Mouse (Mus musculus): Measurements from ENCODE around the gene Nfatc4.
A peak's percentile ranks its signal among the peaks of the same experiment; 100 is the strongest.

Gene Nfatc4

DNA sequence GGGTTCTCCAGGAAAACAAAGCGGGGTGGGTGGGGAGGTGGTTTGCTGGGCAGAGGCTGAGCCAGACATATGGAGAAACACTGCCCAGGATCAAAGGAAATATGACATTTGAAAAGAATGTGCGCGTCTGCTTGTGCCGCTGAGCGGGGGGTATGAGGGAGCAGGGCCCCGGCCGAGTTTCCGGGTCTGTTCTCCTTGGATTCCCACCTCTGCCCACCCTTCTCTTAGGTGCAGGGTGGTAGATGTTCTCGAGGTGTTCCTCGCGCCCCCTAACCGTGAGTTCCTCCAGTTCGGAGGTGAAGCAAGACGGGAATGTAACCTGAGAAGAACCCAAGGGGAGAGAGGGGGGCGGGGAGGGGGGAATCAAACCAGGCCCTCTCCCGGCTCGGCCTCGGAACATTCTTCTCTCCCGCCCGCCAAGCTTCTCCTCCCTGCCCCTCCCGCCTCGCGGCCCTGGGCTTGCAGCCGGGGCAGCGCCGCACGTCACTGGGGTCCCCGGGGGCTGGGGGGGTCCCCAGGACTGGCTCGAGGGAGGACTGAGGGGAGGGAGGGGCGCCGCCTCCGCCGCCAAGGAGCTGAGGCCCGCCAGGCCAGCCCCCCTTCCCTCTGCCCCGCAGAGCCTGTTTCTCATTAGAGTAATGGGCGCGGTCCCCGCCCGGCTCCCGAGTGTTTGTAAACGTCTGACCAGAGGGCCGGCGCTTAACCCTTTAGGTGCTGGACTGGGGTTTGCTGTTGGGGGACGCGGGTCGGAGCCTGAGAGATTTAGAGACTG is at the start of gene Nfatc4:
Gene Nfatc4, plus strand, starts transcription at position 154 of the 772 bp plus-strand sequence.
- no peak for DNase-seq

DNA sequence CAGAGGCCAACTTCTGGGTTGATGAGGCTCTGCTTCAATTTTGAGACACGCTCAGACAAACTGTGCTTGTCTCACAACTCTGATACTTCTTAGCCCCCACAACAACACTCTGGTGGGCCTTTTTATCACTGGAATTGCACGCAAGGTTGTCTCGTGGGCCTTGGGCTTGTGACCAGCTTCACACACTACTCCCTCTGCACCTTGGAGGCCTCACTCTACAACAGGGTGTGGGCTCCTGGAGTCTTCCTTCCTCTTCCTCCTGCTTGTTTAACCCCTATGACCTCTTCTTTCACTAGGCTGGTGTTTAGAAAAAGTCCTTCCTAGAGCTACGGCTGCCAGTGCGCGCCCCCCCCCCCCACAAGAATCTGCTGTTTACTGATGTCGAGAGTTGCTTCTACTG is 46.2 kb upstream of the Nfatc4 start:
- DNase-seq = no peak

DNA sequence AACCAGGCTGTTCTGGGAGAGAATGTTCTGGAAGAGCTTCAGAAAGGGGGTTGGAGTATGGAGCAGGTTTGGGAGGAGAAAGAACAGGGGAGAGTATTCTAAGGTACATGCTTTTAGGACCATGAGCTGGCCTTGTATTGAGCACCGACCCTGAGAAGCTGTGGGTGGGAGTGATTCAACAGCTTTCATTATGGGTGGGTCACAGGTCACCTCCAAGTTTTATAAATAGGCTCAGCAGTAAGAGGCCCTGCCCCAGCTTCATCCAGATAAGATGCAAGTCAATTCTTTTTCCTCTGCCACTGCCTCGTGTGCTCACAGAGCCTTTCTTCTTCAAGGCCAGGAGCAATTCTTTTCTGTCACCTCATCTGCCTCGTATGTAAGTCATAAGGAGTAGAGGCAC is 45.8 kb upstream of the Nfatc4 start:
- DNase-seq = no peak

GRCm38 (mm10) chr14:55777806-55778205 is 45.1 kb upstream of the Nfatc4 start:
- no peak for DNase-seq

GRCm38 (mm10) chr14:55778686-55779085 is 44.3 kb upstream of the Nfatc4 start:
- DNase-seq = no peak

GRCm38 (mm10) chr14:55779656-55780055 is 43.3 kb upstream of the Nfatc4 start:
- no peak for DNase-seq

DNA sequence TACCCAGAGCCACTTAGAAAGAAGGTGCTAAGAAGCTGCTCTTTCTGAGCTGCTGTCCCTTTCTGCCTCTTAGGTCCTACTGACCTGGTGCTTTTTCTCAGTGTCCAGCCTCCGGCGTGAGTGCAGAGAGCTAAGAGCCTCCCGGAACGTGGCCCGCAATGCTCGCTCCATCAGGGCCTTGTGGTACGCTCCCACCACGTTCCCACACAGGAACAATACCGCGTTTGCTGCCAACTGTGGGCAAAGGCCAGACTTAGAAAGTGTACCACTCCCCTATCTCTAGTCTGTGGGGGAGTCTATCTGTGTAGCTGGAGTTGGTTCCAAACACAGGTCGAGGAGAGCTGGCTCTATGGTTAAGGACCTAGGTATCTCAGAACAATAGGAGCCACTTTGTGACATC is 42.2 kb upstream of the Nfatc4 start:
- DNase-seq = no peak

DNA sequence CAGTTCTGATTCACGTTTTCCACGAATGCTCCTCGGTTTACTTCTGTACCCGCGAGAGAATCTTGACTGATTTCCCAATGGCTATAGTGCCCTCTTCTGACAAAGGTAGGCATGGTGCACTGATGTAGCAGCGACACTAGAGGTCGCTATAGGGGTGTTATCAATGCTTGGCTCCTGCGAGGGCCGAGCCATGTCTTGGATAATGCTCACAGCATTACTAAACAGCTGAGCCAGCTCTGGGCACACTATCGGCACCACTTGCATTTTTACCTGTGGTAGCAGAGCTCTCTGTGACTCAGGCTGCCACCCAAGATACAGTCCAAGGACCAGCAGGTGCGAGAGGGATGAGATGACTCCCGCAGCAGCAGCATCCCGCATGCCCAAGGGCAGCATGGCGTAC is 41.6 kb upstream of the Nfatc4 start:
- DNase-seq = no peak

DNA sequence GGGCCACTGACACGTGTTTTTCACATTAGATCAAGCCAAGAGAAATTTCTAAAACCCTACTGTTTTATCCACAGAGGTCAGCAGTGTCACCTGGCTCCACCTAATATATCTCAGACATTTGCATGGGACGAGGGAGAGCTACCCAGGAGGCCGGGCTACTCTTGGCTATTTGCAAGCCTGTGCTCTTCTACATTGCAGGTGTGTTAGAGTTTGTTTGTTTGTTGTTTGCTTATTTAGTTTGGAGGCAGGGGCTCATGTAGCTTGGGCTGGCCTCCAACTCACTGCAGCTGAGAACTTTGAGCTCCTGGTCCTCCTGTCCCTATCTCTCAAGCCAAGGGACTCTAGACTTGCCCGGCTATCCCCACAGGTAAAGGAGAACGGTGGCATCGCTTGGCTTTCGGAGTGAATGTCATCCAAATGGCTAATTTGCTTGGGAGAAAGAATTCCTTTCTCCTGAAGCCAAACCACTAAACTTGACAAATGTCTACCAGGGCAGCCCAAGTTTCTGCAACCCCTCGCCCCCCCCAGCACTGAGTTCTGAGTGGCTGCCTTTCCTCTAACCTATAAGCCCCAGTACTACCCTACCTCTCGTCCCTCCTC is 40.5 kb upstream of the Nfatc4 start:
- no peak for DNase-seq

- no peak for DNase-seq
These were observed 39.6 kb upstream of the Nfatc4 start for GRCm38 (mm10) chr14:55783171-55783957.

DNA sequence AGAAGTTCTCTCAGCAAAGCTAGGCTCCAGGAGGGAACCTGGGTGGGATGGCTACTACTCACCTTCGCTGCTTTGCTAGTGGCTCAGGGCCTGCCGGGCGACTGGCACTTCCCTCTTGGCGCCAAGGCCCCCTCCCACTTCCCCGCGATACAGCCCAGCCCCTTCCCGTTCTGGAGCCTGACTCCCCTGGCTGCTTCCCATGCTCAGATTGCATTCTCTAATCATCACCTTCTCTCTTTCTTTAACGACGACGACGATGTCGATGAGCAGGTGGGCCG is 39.0 kb upstream of the Nfatc4 start, which contains the start of gene Adcy4:
Gene Adcy4, minus strand, starts transcription at position 138 of the 278 bp plus-strand sequence.
- DNase-seq = no peak

DNA sequence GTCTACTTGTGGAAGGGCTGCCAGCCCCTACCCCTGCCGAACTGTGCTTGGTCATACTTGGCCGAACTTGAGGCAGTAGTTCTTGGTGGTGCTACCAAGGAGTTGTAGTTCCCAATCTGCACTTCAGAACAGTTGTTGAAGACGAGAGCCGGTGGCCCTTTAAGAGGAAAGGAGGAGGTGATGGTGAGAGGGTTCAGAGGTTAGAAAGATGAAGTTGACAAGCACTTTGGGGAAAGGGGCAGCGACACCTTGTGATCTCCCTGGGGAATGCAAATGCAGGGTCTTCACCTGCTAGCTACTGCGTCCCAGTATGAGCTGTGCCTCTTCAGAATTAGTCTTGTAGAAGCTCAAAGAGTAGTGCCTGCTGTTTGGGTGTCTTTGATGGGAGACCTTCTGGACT is 37.7 kb upstream of the Nfatc4 start:
- no peak for DNase-seq

GRCm38 (mm10) chr14:55787731-55788130 is 35.2 kb upstream of the Nfatc4 start:
- DNase-seq = no peak

DNA sequence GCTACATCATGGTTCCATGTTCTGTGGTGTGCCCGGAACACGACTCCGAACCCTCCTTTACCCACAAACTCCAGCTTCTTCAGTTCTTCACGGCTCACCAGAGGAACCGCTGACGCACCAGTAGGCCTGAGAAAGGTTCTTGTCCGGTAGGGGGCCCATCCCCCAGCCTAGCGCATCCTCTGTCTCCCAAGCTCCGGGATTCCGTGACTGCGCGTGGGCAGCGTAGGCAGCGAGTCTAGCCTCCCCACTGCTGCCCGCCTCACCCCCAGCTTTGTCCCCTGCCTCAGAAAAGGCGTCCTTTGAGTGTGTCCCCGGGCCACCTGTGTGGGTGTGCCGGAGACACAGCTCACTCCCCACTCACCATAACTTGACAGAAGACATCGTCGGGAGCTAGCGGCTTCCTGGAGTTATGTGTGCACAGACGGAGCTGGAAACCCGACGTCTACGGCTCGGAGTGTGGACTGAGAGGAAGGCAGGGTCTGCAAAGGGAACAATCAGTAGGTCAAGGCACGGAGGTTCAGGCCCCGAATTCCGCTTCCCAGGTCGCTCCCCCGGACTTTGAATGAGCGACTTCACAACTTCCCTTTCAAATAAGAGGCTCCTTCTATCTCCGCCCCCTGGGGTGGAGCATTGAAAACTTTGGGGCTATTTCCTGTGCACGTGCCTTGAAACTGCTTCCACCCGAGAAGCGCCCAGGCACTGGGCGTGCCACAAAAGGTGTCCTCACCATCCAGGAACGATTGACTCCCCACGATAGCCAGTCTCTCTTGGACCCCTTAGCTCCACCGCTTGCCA is 34.5 kb upstream of the Nfatc4 start, which contains the start of gene Ripk3:
Gene Ripk3, minus strand, starts transcription at position 610 of the 795 bp plus-strand sequence.
- peak; percentile 63 to 72 for DNase-seq

DNA sequence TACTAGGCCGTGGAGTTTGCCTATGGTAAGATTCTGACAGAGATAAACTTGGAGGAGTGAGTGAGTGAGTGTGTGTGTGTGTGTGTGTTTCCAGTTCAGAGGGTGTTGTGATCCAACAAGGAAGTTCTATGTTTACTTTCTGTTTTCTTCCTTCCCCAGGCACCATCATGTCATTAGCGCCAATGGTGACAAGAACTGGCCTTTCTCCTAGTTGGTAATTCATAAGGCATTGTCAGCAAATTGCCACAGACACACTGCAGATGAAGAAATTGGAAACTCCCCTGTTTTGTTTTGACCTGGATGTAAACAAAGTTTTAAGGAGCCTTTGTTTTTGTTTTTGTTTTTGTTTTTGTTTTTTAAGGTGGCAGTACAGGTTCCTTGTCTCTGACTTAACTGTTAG is 29.5 kb upstream of the Nfatc4 start:
- no peak for DNase-seq

DNA sequence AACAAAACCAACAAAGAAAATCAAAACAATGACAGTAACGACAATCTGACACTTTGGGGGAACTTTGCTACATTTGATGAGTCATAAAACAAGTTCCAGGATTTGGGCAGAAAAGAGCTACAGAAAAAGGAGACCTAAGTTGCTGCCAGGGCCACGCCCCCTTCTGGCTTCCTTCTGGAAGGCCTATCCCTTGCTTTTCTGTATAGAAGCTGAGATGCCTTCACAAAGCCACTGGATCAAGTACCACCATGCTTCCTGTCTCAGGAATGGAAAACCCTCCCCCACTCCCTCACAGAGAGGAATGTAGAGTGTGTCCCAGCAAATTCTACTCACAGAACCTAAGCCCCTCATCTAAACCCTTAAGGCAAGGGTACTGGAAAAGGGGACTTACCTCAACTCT is 29.0 kb upstream of the Nfatc4 start:
- no peak for DNase-seq

DNA sequence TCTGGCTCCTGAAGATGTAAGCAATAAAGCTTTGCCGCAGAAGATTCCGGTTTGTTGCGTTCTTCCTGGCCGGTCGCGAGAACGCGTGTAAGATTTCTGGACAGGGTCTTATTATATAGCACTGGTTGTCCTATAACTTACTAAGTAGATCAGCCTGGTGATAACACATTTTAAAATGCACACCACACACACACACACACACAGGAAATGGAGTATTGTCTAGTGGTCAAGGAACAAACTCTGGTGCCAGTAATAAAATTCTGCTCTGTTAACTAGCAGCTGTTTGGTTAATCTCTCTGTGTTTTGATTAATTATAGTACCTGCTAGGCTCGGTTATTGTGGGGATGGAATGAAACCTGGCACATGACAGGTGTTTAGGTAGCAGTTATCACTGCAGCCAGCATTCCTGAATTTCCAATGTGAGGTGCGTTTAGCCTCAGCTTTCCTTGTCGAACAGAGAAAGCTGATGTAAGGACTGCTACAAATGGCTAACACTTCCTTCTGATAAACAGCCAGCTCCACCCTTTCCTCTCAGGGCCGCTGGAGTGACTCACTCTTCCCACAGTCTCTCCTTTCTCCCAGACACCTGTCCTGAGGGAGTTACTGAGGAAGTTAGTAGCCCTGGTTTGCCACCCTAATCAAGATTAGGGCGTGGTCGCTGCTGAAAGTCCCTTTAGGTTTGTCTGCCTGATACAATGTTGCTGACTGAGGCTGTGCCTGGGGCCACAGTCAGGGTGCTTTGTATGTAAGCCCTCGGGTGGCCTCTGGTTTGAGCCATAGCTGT is 27.4 kb upstream of the Nfatc4 start:
- DNase-seq = no peak

GRCm38 (mm10) chr14:55814885-55815284 is 8.1 kb upstream of the Nfatc4 start:
- peak in 1 of 2 experiments; percentile 32 for DNase-seq

DNA sequence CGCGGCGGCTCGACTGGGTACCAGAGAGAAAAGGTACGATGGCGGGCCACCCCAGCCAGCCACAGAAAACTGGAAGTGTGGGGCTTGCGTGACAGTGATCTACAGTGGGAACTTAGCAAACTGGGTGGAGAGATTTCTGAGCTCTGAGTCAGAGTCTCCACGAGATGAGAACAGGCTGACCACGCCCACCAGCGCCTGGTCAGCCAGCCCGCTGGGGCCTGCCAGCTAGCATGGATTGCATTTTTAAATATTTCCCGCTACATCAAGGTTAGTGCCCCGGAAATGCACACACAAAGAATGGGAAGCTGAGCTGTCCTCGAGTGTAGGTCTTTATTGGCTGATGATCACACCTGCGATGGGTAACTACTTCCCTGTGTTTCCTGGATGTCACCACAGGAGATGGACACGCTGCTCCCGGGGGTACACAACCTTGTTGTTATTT is 7.6 kb upstream of the Nfatc4 start:
- no peak for DNase-seq

GRCm38 (mm10) chr14:55819845-55820405 is 3.0 kb upstream of the Nfatc4 start:
- DNase-seq = no peak

DNA sequence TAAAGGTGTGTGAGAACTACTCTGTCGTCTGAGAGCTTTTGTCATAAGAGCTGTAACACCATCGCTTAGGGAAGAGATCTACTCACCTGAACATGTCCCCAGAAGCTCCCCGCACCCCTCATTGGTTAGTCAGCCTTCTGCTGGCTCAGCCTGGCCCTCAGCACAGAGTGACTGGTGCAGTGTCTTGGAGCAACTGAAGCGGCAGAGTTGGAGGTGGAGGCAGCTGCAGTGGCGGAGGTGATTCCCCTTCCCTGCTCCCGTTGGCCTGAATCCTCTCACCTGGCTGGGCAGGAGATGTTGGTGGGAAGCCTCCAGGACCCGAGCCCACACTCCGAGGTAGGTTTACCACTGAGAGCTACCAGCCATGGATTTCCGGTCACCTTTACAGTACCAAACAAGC is 2.4 kb upstream of the Nfatc4 start:
- no peak for DNase-seq
